ENCODE assay signal across 14 mouse cellular contexts in the genomic region with DNA sequence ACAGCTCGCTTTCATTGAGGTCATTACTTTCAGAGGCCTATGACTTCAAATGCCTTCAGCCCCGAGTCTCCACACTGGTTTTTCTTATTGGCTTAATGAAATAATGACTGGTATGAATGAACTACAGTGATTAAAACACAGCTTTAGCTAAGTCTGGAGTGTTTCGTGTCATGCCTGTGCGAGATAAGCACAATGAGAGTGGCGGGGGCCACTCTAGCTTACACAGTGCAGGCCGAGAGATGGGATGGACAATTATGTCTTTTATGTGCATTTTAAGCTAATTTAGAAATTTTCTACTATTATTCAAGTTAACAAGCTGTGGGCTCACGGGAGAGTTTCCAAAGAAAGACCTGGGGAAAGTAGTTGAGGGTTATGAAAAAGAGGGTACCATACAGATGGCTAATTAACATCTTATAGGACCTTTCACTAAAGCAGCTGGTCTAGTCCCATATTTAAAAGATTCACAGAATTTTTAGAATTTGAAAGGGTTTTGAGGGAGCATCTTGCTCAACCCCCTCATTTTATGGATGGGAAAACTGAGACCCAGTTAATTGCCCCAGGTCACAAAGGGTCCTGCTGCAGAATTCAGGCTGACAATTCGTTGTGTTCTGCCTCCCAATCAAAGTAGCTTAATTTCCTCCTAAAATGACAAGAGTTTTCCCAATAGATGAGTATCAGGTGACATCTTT.
"Had no signal": no experiment of that assay in that cellular context is flagged by ENCODE, and none has a peak within 500 bp of the region (broad histone marks: within the 10 kb centered on the region; RNA-seq: fewer than 3 reads in every experiment).

No protein-coding gene starts in this region.

- DNase-seq: right cerebral cortex, postnatal 25 days; spleen, adult 18-20 months; thymus, adult 18-20 months; thymus, postnatal 14 days; thymus, postnatal 36 days had no signal

- H3K9ac ChIP-seq: liver, postnatal 0 days; lung, embryonic 15.5 days; midbrain, embryonic 12.5 days; neural tube, embryonic 12.5 days; neural tube, embryonic 15.5 days had no signal

- H3K4me3 ChIP-seq: lung, embryonic 15.5 days; midbrain, embryonic 10.5 days; midbrain, embryonic 12.5 days; myocyte; neural tube, embryonic 12.5 days; neural tube, embryonic 15.5 days had no signal

- ATAC-seq: liver, postnatal 0 days; lung, postnatal 0 days; midbrain, embryonic 16.5 days had no signal

- H3K36me3 ChIP-seq: lung, embryonic 15.5 days; midbrain, embryonic 10.5 days; midbrain, embryonic 12.5 days; neural tube, embryonic 12.5 days; neural tube, embryonic 15.5 days had no signal

- H3K9me3 ChIP-seq: lung, embryonic 15.5 days; midbrain, embryonic 10.5 days; midbrain, embryonic 12.5 days; neural tube, embryonic 12.5 days; neural tube, embryonic 15.5 days had no signal

- H3K4me1 ChIP-seq: lung, embryonic 15.5 days; midbrain, embryonic 10.5 days; midbrain, embryonic 12.5 days; neural tube, embryonic 12.5 days; neural tube, embryonic 15.5 days had no signal

- H3K4me2 ChIP-seq: lung, embryonic 15.5 days; midbrain, embryonic 12.5 days; neural tube, embryonic 12.5 days; neural tube, embryonic 15.5 days had no signal

- H3K27ac ChIP-seq: lung, embryonic 15.5 days; midbrain, embryonic 10.5 days; midbrain, embryonic 12.5 days; neural tube, embryonic 12.5 days; neural tube, embryonic 15.5 days had no signal

- H3K27me3 ChIP-seq: lung, embryonic 15.5 days; midbrain, embryonic 12.5 days; neural tube, embryonic 12.5 days; neural tube, embryonic 15.5 days had no signal
